Mouse (Mus musculus) midbrain, postnatal 0 days (tissue): ENCODE results near the gene Thra. TPM values are rescaled to one million over a fixed set of nuclear protein-coding genes. Genes with fewer than 3 reads are reported as not detected.

Source experiments
- ATAC-seq: fragments of 200-750 bp; cut with Nextera tagmentation; 2 replicates; pipeline ENCODE4 v1.8.0; 2017; ENCODE audit warnings: moderate number of reproducible peaks, mild to moderate bottlenecking, moderate TSS enrichment, moderate library complexity; ENCODE audit not compliant: low FRiP score
- DNase-seq: peaks from one replicate; pipeline ENCODE4 v3.0.0-alpha.2; 2015; ENCODE audit warnings: low spot score
- H3K27ac ChIP-seq: fragments of 300-500 bp; sonication (generic); 2 replicates; pipeline ENCODE4 v1.5.1; 2014; ENCODE audit warnings: low read depth, mild to moderate bottlenecking, low read length, mixed read lengths
- H3K27me3 ChIP-seq: fragments of 300-500 bp; sonication (generic); 2 replicates; pipeline ENCODE4 v1.6.1; 2014; ENCODE audit warnings: low read length, control low read depth, mixed read lengths; ENCODE audit not compliant: insufficient read depth
- H3K36me3 ChIP-seq: fragments of 300-500 bp; sonication (generic); 2 replicates; pipeline ENCODE4 v1.6.1; 2014; ENCODE audit warnings: low read length, control low read depth, mixed read lengths; ENCODE audit not compliant: insufficient read depth
- H3K4me1 ChIP-seq: fragments of 300-500 bp; sonication (generic); 2 replicates; pipeline ENCODE4 v1.6.1; 2014; ENCODE audit warnings: mild to moderate bottlenecking, control low read depth, antibody characterized with exemption, low read length, mixed read lengths; ENCODE audit not compliant: insufficient read depth
- H3K4me2 ChIP-seq: fragments of 300-500 bp; sonication (generic); 2 replicates; pipeline ENCODE4 v1.6.1; 2014; ENCODE audit warnings: low read depth, mild to moderate bottlenecking, low read length, mixed read lengths; ENCODE audit not compliant: poor library complexity, severe bottlenecking
- H3K4me3 ChIP-seq: fragments of 300-500 bp; sonication (generic); 2 replicates; pipeline ENCODE4 v1.5.1; 2014; ENCODE audit warnings: low read depth, mild to moderate bottlenecking, low read length, moderate library complexity
- H3K9ac ChIP-seq: fragments of 300-500 bp; sonication (generic); replicated peaks from 2 replicates; pipeline ENCODE4 v1.6.1; 2014; ENCODE audit warnings: mild to moderate bottlenecking, low read length, moderate library complexity, mixed read lengths; ENCODE audit not compliant: poor library complexity, severe bottlenecking
- H3K9me3 ChIP-seq: fragments of 300-500 bp; sonication (generic); 2 replicates; pipeline ENCODE4 v1.6.1; 2016; ENCODE audit warnings: low read length, control low read depth
- CTCF ChIP-seq: IDR thresholded peaks from 2 replicates; pipeline ENCODE4 v1.5.1; 2016; ENCODE audit warnings: antibody characterized with exemption, mild to moderate bottlenecking
- WGBS: fragments of 180-500 bp; shearing (Covaris S2); extraction: QIAGEN DNeasy Blood & Tissue Kit; methylation state at CpG from one replicate; pipeline ENCODE4 v1.1.7; 2014; 5-methylcytosine and 5-hydroxymethylcytosine counted together
- polyA plus RNA-seq: library from polyadenylated mRNA; unstranded; fragments of >200 nt; fragmentation: Nextera tagmentation; extraction: Ambion mirVana; gene quantifications from 2 replicates; pipeline ENCODE4 v1.2.1, GENCODE M21; 2015
- total RNA-seq: library from RNA; depleted of rRNA; stranded (reverse); fragments of >200 nt; gene quantifications from 2 replicates; pipeline ENCODE4 v1.2.3, GENCODE M21; 2014

The Thra gene
- total and polyA plus RNA-seq, 2 experiments from 2014 or later: 182 to 843 TPM

DNA sequence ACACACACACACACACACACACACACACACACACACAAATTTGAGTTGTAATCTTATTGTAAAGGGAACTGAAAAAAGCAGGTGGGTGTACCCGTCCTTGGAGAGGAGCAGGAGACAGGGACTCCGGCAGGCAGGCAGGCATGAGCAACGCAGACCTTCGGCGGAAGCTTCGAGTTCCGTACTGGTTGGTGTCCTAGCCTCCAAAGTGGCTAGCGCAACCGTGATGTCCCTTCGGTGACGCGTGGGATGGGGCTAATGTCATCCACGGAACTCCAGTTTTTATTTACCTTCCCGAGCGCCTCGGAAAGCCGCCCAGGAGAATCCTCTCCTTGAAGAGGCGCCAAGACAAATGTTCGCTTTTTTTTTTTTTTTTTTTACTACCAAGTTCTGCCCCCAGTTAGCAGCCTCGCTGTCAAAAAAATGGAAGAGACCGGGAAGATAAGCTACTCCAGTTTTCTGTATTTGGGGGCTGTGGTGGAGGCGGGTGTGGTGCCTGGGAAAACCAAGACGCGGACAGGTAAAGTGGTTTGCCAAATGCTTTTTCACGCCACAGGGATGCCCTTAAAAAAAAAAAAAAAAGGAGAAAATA, 48.9 kb downstream of the Thra start:
- Histone ChIP-seq H3K4me1 (peaks cover 6% of the 10 kb centered on the region), H3K4me3 (peak overlapping the region; percentile 41), H3K9me3 (no peaks in the 10 kb centered on the region), H3K27me3 (no peaks in the 10 kb centered on the region), H3K9ac (peak overlapping the region; percentile 48; the same call in 1 of the 2 replicates), H3K36me3 (no peaks in the 10 kb centered on the region), H3K4me2 (peak overlapping the region; percentile 92), H3K27ac (no peak overlapping the region)
- no peak for DNase-seq
- TF ChIP-seq CTCF: no peak
- ATAC-seq: no peak; the same call in 1 of the 2 replicates
- under 1% methylated on average over 25 of the region's 25 CpGs for WGBS

DNA sequence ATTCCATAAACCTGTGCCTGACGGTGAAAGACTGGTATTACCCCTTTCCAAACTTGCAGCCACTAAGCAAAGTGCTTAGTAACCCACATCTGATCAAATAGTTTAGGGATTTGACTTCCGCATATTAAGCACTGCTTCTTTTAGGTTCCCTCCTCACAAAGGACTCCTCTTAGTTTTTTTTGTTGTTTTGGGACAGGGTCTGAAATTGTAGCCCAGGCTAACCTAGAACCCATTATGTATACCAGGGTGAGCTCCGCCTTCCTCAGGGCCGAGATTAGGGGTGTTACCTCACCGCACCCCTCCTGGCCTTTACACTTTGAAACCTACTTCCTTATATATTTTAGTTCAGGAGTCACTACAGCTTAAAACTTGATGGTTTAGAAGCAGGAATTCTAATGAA, 49.4 kb downstream of the Thra start:
- no peak overlapping the region for H3K27ac ChIP-seq
- peaks cover 6% of the 10 kb centered on the region for H3K4me1 ChIP-seq
- no peaks in the 10 kb centered on the region for H3K27me3 ChIP-seq
- H3K9me3 ChIP-seq: no peaks in the 10 kb centered on the region
- no peak overlapping the region for H3K9ac ChIP-seq
- TF ChIP-seq CTCF: no peak
- peak overlapping the region; percentile 41 for H3K4me3 ChIP-seq
- DNase-seq: no peak
- H3K36me3 ChIP-seq: no peaks in the 10 kb centered on the region
- 37% methylated on average over 5 of the region's 5 CpGs for WGBS
- H3K4me2 ChIP-seq: peak overlapping the region; percentile 92
- ATAC-seq: no peak

DNA sequence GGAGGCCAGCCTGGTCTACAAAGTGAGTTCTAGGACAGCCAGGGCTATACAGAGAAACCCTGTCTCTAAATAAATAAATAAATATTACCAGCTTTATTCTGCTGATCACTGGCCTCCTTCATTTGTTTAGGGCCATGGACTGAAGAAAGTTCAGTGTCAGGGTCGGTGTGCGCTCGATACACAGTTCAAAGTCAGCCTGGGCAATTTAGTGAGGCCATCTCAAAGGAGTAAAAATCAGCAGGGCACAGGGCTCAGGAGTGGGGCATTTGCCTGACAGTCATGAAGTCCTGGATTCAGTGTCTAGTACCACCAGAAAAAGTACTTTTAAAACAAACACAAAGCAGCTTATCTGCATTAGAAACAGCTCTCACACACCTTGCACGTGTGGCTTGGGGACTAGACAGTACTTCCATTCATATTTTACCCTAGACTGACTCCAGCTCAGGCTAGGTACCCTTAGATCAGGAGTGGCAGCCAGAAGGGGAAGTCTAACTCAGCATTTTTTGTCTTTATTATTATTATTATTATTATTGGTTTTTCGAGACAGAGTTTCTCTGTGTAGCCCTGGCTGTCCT, 50.3 kb downstream of the Thra start:
- no peak overlapping the region for H3K4me2 ChIP-seq
- TF ChIP-seq CTCF: no peak
- no peak overlapping the region for H3K9ac ChIP-seq
- no peaks in the 10 kb centered on the region for H3K36me3 ChIP-seq
- peaks cover 6% of the 10 kb centered on the region for H3K4me1 ChIP-seq
- WGBS: 84% methylated on average over 5 of the region's 5 CpGs
- no peak overlapping the region for H3K27ac ChIP-seq
- ATAC-seq: no peak
- H3K27me3 ChIP-seq: no peaks in the 10 kb centered on the region
- H3K4me3 ChIP-seq: no peak overlapping the region
- DNase-seq: no peak
- no peaks in the 10 kb centered on the region for H3K9me3 ChIP-seq

DNA sequence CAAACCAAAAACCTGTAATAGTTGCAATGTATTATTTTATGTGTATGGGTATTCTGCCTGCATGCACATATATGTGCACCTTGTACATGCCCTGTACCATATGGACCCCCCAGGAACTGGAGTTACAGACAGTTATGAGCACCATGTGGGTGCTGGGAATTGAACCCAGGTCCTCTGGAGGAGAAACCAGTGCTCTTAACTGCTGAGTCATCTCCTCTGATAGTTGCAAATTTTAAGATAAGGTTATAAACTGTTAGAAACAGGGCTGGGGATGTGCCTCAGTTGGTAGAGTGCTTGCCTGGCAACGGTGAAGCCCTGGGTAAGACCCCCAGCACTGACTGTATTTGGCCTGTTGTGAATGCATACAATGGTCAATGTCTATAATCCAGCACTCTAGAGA, 51.0 kb downstream of the Thra start:
- 88% methylated on average over 1 of the region's 1 CpGs for WGBS
- Histone ChIP-seq H3K9me3 (no peaks in the 10 kb centered on the region), H3K36me3 (no peaks in the 10 kb centered on the region), H3K27me3 (no peaks in the 10 kb centered on the region), H3K9ac (no peak overlapping the region), H3K4me3 (no peak overlapping the region), H3K4me1 (peaks cover 2% of the 10 kb centered on the region), H3K27ac (no peak overlapping the region), H3K4me2 (no peak overlapping the region)
- DNase-seq (no peak), ATAC-seq (no peak)
- no peak for TF ChIP-seq CTCF

DNA sequence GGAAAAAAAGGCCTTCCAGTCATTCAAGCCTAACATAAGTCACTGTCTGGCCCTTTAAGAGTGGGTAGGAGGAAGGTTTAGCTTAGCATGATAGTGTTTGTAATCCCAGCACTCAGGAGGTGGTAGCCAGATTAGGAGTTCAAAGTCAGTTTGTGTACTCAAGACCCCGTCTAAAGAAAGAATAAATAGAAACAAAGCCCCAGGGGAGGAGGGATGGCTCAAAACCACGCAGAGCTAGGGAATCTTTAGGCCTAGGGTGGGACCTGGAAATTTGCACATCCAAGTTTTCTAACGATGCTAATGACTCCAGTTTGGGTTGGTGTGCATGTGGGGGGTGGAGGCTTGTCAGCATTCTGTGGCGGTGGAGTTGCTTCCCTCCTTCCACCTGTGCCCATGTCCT, 51.6 kb downstream of the Thra start:
- Histone ChIP-seq H3K9me3 (no peaks in the 10 kb centered on the region), H3K27me3 (no peaks in the 10 kb centered on the region), H3K9ac (no peak overlapping the region), H3K4me3 (no peak overlapping the region), H3K4me2 (no peak overlapping the region), H3K4me1 (peaks cover 2% of the 10 kb centered on the region), H3K36me3 (no peaks in the 10 kb centered on the region), H3K27ac (no peak overlapping the region)
- DNase-seq: no peak
- WGBS: 5% methylated on average over 4 of the region's 4 CpGs
- no peak for TF ChIP-seq CTCF
- no peak for ATAC-seq

DNA sequence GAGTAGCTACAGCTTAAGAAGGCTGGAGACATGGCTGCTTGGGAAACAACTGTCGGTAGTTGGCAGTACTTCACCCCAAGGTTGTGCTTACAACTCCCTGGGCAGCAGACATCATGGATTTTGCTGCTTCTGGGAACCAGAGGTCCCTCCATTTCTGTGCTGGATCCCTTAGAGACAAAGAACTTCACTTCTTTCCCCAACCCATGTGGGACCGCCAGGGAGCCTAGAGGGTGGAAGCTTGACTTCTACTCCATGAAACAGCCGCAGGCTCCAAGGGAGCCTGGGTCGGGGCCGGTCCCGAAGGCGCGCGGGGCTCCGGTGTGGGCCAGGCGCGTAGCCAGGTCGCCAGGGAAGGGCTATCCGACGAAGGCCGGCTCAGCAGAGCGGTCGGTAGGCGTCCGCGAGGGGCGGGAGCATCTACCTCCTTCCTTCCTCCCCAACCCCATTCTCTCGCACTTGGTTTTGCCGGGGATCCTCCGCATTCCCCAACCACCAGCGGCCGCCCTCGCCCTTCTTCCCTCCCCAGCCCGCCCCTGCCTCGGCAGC, 54.1 kb downstream of the Thra start:
- peak overlapping the region; percentile 99 for H3K9ac ChIP-seq
- H3K27me3 ChIP-seq: no peaks in the 10 kb centered on the region
- peak overlapping the region; percentile 73 for H3K4me2 ChIP-seq
- peak; percentile 59 for ATAC-seq
- WGBS: 2% methylated on average over 18 of the region's 30 CpGs
- peaks cover 8% of the 10 kb centered on the region for H3K36me3 ChIP-seq
- peak overlapping the region; percentile 94 for H3K4me3 ChIP-seq
- H3K27ac ChIP-seq: peak overlapping the region; percentile 100
- H3K4me1 ChIP-seq: 0 out of 2 replicates have a peak, but pooled peaks cover 3% of the 10 kb centered on the region
- no peaks in the 10 kb centered on the region for H3K9me3 ChIP-seq
- TF ChIP-seq CTCF: peak; percentile 65
- peak; percentile 82 for DNase-seq
